ENCODE assay signal across 20 mouse cellular contexts in the genomic region with DNA sequence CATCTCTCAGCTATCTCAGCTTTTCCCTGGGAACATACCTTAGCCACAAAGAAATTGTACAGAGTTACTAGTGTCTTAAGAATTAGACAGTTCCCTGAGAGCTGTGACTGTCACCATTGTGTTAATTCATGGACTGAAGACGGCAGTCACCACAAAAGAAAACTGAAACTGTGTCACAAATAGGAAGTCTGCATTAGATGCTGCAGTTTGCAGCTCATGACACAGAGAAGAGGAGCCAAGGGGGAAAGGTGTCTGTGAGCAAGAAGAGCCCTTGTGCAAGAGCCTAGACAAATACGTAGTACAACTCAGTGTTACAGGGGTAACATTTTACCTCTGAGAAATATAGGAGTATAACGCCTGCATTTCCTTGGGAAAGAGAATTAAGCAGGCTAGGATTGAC. TPM values are rescaled to one million over a fixed set of nuclear protein-coding genes. Genes with fewer than 3 reads are reported as not detected.
DNase-seq lines count a peak whose midpoint lies in the region; ATAC-seq and TF ChIP-seq lines count a peak whose summit lies in the region.
"Had no signal": no experiment of that assay in that cellular context is flagged by ENCODE, and none has a peak within 500 bp of the region (broad histone marks: within the 10 kb centered on the region; RNA-seq: fewer than 3 reads in every experiment).

No protein-coding gene starts in this region.

- no peaks in the 10 kb centered on the region for H3K9me3 ChIP-seq in heart, embryonic 11.5 days (replicated peaks; ENCODE audit: control insufficient read depth, low read length)
- peaks cover 3% of the 10 kb centered on the region; the same call in 1 of the 2 replicates for H3K9me3 ChIP-seq in megakaryocyte, embryonic 14.5 days
- H3K9me3 ChIP-seq: forebrain, embryonic 12.5 days; kidney, embryonic 15.5 days; midbrain, embryonic 12.5 days had no signal

- TF ChIP-seq POLR2A in kidney, adult 2 months (IDR thresholded peaks at IDR 0.05; ENCODE audit: low read depth, low read length), result no peak

- H3K27me3 ChIP-seq in heart, embryonic 11.5 days (ENCODE audit: control insufficient read depth, insufficient read depth, low read length), result no peaks in the 10 kb centered on the region
- H3K27me3 ChIP-seq in kidney, adult 2 months (replicated peaks; ENCODE audit: control insufficient read depth, insufficient read depth, low read length), result no peaks in the 10 kb centered on the region
- H3K27me3 ChIP-seq in megakaryocyte, embryonic 14.5 days (replicated peaks), result no peaks in the 10 kb centered on the region
- H3K27me3 ChIP-seq: forebrain, embryonic 12.5 days; hindbrain, embryonic 13.5 days; kidney, embryonic 15.5 days; midbrain, embryonic 12.5 days had no signal

- 51% methylated on average over 3 of the region's 3 CpGs for WGBS in heart, embryonic 11.5 days (ENCODE audit: insufficient replicate concordance)
- WGBS in kidney, adult 2 months, result 82% methylated on average over 3 of the region's 3 CpGs

- peak overlapping the region; percentile 15; the same call in 1 of the 2 replicates for H3K4me2 ChIP-seq in heart, embryonic 11.5 days
- H3K4me2 ChIP-seq: forebrain, embryonic 12.5 days; hindbrain, embryonic 13.5 days; kidney, embryonic 15.5 days; midbrain, embryonic 12.5 days had no signal

- H3K27ac ChIP-seq in heart, embryonic 11.5 days (ENCODE audit: low read depth, low read length), result no peak overlapping the region
- no peak overlapping the region for H3K27ac ChIP-seq in kidney, adult 2 months (ENCODE audit: insufficient read depth, low read depth, low read length)
- H3K27ac ChIP-seq: forebrain, embryonic 12.5 days; gastrocnemius, adult 2 months; hindbrain, embryonic 13.5 days; kidney, embryonic 15.5 days; midbrain, embryonic 12.5 days; stomach, postnatal 0 days had no signal

- H3K9ac ChIP-seq in heart, embryonic 11.5 days (ENCODE audit: low read depth, low read length), result no peak overlapping the region
- H3K9ac ChIP-seq: forebrain, embryonic 12.5 days; hindbrain, embryonic 13.5 days; kidney, embryonic 15.5 days; midbrain, embryonic 12.5 days had no signal

- no peak for TF ChIP-seq CTCF in kidney, adult 2 months (conservative IDR thresholded peaks at IDR 0.05; ENCODE audit: insufficient read depth, insufficient read length, low read depth, low read length)

- ATAC-seq in heart, embryonic 11.5 days (replicated peaks; ENCODE audit: insufficient number of reproducible peaks, low FRiP score, low TSS enrichment), result no peak
- peak; percentile 58 for ATAC-seq in CD4-positive, CD25-positive, alpha-beta regulatory T cell, adult 4 months

- H3K4me3 ChIP-seq in heart, embryonic 11.5 days (ENCODE audit: low read depth, low read length), result no peak overlapping the region
- no peak overlapping the region for H3K4me3 ChIP-seq in kidney, adult 2 months (ENCODE audit: insufficient read depth, low read depth, low read length)
- H3K4me3 ChIP-seq in megakaryocyte, embryonic 14.5 days (replicated peaks), result peak overlapping the region; percentile 56
- H3K4me3 ChIP-seq: forebrain, embryonic 12.5 days; gastrocnemius, adult 2 months; hindbrain, embryonic 13.5 days; kidney, embryonic 15.5 days; midbrain, embryonic 12.5 days had no signal

- no peaks in the 10 kb centered on the region for H3K36me3 ChIP-seq in heart, embryonic 11.5 days (ENCODE audit: control insufficient read depth, insufficient read depth, low read length)
- peaks cover 3% of the 10 kb centered on the region; the same call in 1 of the 2 replicates for H3K36me3 ChIP-seq in kidney, adult 2 months (ENCODE audit: control insufficient read depth, insufficient read depth, low read length)
- H3K36me3 ChIP-seq in megakaryocyte, embryonic 14.5 days (replicated peaks; ENCODE audit: low read length), result peaks cover 14% of the 10 kb centered on the region
- H3K36me3 ChIP-seq: forebrain, embryonic 12.5 days; hindbrain, embryonic 13.5 days; kidney, embryonic 15.5 days; midbrain, embryonic 12.5 days had no signal

- DNase-seq in heart, adult 8-10 months (ENCODE audit: low spot score), result no peak
- peak; percentile 1 for DNase-seq in kidney, adult 2 months
- no peak for DNase-seq in kidney, postnatal 10 days
- no peak for DNase-seq in testis, postnatal 10 days (ENCODE audit: low spot score)
- DNase-seq: adrenal gland, adult 2 months; cerebellum, adult 8-10 months; gastrocnemius, adult 2 months; heart, adult 11 months; layer of hippocampus, postnatal 36 days; lung, adult 18-20 months; right cerebral cortex, postnatal 4 days had no signal

- H3K4me1 ChIP-seq in heart, embryonic 11.5 days (ENCODE audit: control insufficient read depth, insufficient read depth, low read length), result no peaks in the 10 kb centered on the region
- H3K4me1 ChIP-seq in kidney, adult 2 months (ENCODE audit: control insufficient read depth, insufficient read depth, low read length), result no peaks in the 10 kb centered on the region
- peaks cover 62% of the 10 kb centered on the region for H3K4me1 ChIP-seq in megakaryocyte, embryonic 14.5 days
- H3K4me1 ChIP-seq: forebrain, embryonic 12.5 days; hindbrain, embryonic 13.5 days; kidney, embryonic 15.5 days; midbrain, embryonic 12.5 days had no signal

RNA-seq across cellular contexts. Expression of a gene that starts 40.3 kb away (rescaled TPM):
- polyA plus RNA-seq in heart, embryonic 11.5 days (2014; fragmentation: Nextera tagmentation; extraction: Ambion mirVana), result 0.53 and 0.73 TPM in 2 replicates
- total RNA-seq in heart, adult 8-10 months (2022), result under 1 TPM; 0.63 to 0.97 (median 0.79) TPM
- 311 and 327 TPM in 2 replicates for polyA plus RNA-seq in kidney, adult 2 months (2012; rRNA removed)
- polyA plus RNA-seq in CD4-positive, CD25-positive, alpha-beta regulatory T cell, adult 4 months (2017; shearing (Covaris generic)), result 1 to 10 TPM; 1.3 to 1.6 TPM
- polyA plus RNA-seq in megakaryocyte, embryonic 14.5 days (2012; ENCODE audit: insufficient read depth, low replicate concordance), result not detected in 2 replicates
- total RNA-seq: layer of hippocampus, postnatal 36 days; monocyte, adult 5-6 weeks had no signal

Comparison
In these comparisons a context has a peak if more than half of its experiments do, and no peak if none do; other contexts are left out.
1. RNA of a gene that starts 40.3 kb away (polyA plus RNA-seq): 311 to 327 TPM in kidney, adult 2 months; 1.3 to 1.6 TPM in CD4-positive, CD25-positive, alpha-beta regulatory T cell, adult 4 months, 0.53 to 0.73 TPM in heart, embryonic 11.5 days and not detected in megakaryocyte, embryonic 14.5 days; every median in the first group is over 100 times any median in the second.